Mouse (Mus musculus) inflammation-experienced regulatory T-cells (primary cell): ENCODE measurements around the gene 4933428M09Rik. TPM values are rescaled to one million over a fixed set of nuclear protein-coding genes. Genes with fewer than 3 reads are reported as not detected.

Source experiments
- polyA plus RNA-seq, 2 experiments: library from polyadenylated mRNA; unstranded; fragments of 100-300 nt; shearing (Covaris generic); gene quantifications; one replicate each; pipeline ENCODE4 v1.2.1; 2017

The 4933428M09Rik gene
- polyA plus RNA-seq, result not detected

DNA sequence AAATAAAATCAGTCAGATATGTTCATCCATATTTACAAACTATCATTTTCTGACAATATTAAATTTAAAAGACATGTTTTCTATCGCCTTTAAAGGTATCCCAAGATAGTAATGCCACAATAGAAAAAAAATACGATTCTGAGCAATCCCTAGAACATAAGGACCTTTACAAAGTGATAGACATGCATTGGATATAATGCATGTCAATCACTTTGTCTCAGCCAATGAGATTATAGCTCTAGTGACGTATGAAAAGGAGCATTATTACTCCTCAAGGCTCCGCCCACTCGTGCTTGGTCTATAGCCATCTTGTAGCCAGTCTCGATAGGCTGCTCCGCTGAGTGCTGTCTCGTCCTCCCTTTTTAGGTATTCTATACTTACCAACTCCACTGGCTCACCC, at the start of gene 4933428M09Rik:
Gene 4933428M09Rik (plus strand): TSS at position 301 of the 400 bp plus-strand sequence.

DNA sequence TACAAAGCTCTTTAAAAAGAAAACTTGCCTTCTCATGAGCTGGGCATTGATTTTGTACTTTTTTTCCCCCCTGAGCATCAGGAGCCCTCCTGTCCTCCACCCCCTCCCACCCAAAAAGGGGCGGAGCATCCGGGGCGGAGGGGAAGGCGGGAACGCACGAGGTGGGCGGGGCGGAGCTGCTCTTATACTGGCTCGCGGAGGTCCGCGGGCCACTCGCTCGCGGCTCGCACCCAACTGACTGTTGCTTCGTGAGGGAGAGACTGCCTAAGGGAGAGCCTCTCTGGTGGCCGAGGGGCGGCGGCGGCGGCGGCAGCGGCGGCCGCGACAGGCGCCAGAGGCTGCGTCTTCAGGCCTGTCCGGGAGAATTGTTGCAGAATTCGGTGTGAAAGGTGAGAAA, 30.8 kb downstream of the 4933428M09Rik start, which contains the start of gene Mum1l1:
Gene Mum1l1 (plus strand): TSS at position 214 of the 397 bp plus-strand sequence.

Other genes with a start within 250 kb of the 4933428M09Rik start
- gene Serpina7, start 94.0 kb upstream of the 4933428M09Rik start, polyA plus RNA-seq, result not detected
- gene 4930513O06Rik, start 93.0 kb upstream of the 4933428M09Rik start, polyA plus RNA-seq, result not detected
- not detected for gene Mum1l1, start 30.8 kb downstream of the 4933428M09Rik start, polyA plus RNA-seq
- gene Trap1a, start 154.5 kb downstream of the 4933428M09Rik start, polyA plus RNA-seq, result not detected